Mouse (Mus musculus) testis, adult 2 months (tissue): Measurements from ENCODE around the gene Trim7. TPM values are rescaled to one million over a fixed set of nuclear protein-coding genes. Genes with fewer than 3 reads are reported as not detected.
"Not testable (repeated sequence)": the region's sequence is repeated elsewhere in the genome, so short reads cannot be mapped to it uniquely, and the experiment has no call there.

Experiments used
- H3K27ac ChIP-seq: fragments of 200-500 bp; 2 replicates; pipeline ENCODE4 v1.5.1; 2012; ENCODE audit warnings: low read depth, low read length; ENCODE audit not compliant: control insufficient read depth, insufficient read depth
- H3K27me3 ChIP-seq: fragments of 200-500 bp; 2 replicates; pipeline ENCODE4 v1.6.1; 2012; ENCODE audit warnings: mild to moderate bottlenecking, low read length, moderate library complexity; ENCODE audit not compliant: control insufficient read depth, insufficient read depth
- H3K36me3 ChIP-seq: fragments of 200-500 bp; 2 replicates; pipeline ENCODE4 v1.6.1; 2012; ENCODE audit warnings: mild to moderate bottlenecking, low read length; ENCODE audit not compliant: control insufficient read depth, insufficient read depth
- H3K4me1 ChIP-seq: fragments of 200-500 bp; 2 replicates; pipeline ENCODE4 v1.6.1; 2012; ENCODE audit warnings: low read length; ENCODE audit not compliant: control insufficient read depth, insufficient read depth
- H3K4me3 ChIP-seq: fragments of 200-500 bp; 2 replicates; pipeline ENCODE4 v1.5.1; 2012; ENCODE audit warnings: low read depth, mild to moderate bottlenecking, low read length, moderate library complexity, mixed read lengths; ENCODE audit not compliant: control insufficient read depth
- CTCF ChIP-seq: fragments of 200-500 bp; IDR thresholded peaks from 2 replicates; pipeline ENCODE4 v1.5.1; 2012; ENCODE audit warnings: low read depth, mild to moderate bottlenecking, inconsistent platforms, low read length, moderate library complexity; ENCODE audit not compliant: control insufficient read depth, insufficient read depth, insufficient replicate concordance
- POLR2A ChIP-seq: fragments of 200-500 bp; IDR thresholded peaks from 2 replicates; pipeline ENCODE4 v1.6.1; 2012; ENCODE audit warnings: low read depth, mild to moderate bottlenecking, inconsistent platforms, low read length, moderate library complexity; ENCODE audit not compliant: control insufficient read depth
- polyA plus RNA-seq: library from polyadenylated mRNA; depleted of rRNA; stranded (reverse); fragments of >200 nt; gene quantifications from 2 replicates; pipeline ENCODE4 v1.2.3, GENCODE M21; 2012

Trim7 gene
- polyA plus RNA-seq, 1 experiment, result 18.3 TPM

- Histone ChIP-seq H3K27me3 (no peaks in the 10 kb centered on the region), H3K36me3 (no peaks in the 10 kb centered on the region), H3K4me3 (no peak overlapping the region), H3K4me1 (peaks cover 9% of the 10 kb centered on the region), H3K27ac (no peak overlapping the region)
- TF ChIP-seq CTCF (no peak), POLR2A (no peak)
These were observed 13.1 kb downstream of the Trim7 start for GRCm38 (mm10) chr11:48838879-48839680.

DNA sequence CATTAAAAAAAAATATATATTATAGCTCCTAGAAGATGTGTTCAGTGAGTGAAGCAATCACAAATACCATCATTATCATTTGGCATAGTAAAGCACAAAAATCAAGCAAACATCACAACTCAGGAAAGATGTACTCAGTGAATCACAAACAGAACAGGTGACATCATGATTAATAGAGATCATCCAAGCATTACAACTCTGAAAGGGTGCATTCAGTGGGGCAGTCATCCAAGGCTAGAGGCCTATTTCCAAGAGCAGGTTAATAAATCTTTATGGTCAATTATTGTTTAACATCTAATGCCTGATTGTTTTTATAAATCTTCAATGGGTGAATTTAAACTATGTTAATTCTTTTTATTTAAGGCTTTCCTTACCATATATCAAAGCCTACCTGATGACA lies 14.9 kb downstream of the Trim7 start:
- no peak for TF ChIP-seq POLR2A
- TF ChIP-seq CTCF, result no peak

GRCm38 (mm10) chr11:48841213-48841612 lies 15.3 kb downstream of the Trim7 start:
- Histone ChIP-seq H3K4me1 (peaks cover 8% of the 10 kb centered on the region), H3K36me3 (no peaks in the 10 kb centered on the region), H3K4me3 (no peak overlapping the region), H3K27ac (no peak overlapping the region), H3K27me3 (no peaks in the 10 kb centered on the region)
- TF ChIP-seq CTCF (no peak), POLR2A (no peak)

More for the DNA sequence above, 14.9 kb downstream of the Trim7 start:
- Histone ChIP-seq H3K27me3 (no peaks in the 10 kb centered on the region), H3K36me3 (no peaks in the 10 kb centered on the region), H3K4me3 (no peak overlapping the region), H3K4me1 (peaks cover 8% of the 10 kb centered on the region), H3K27ac (no peak overlapping the region)

DNA sequence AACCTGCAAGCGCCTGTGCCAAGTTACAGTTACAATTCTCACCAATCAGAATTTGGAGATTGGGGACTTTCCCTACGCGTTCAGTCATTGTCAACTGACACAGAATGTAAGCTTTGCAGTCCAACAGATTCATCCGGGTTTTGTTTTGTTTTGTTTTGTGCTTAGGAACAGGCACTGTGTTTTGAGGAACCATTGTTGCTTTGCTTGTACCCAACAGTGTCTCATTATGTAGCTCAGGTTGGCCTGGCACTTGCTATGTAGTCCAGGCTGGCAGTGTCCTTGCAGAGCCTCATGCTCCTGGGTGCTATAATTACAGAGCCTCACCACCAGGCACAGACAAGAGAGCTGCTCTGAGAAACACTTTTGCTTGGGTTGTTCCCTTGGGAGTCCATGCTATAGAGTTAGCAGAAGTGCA lies 16.4 kb downstream of the Trim7 start:
- H3K4me3 ChIP-seq, result no peak overlapping the region
- H3K36me3 ChIP-seq, result no peaks in the 10 kb centered on the region
- TF ChIP-seq CTCF, result no peak
- no peak for TF ChIP-seq POLR2A
- H3K4me1 ChIP-seq, result peaks cover 3% of the 10 kb centered on the region
- H3K27ac ChIP-seq, result no peak overlapping the region
- H3K27me3 ChIP-seq, result no peaks in the 10 kb centered on the region

DNA sequence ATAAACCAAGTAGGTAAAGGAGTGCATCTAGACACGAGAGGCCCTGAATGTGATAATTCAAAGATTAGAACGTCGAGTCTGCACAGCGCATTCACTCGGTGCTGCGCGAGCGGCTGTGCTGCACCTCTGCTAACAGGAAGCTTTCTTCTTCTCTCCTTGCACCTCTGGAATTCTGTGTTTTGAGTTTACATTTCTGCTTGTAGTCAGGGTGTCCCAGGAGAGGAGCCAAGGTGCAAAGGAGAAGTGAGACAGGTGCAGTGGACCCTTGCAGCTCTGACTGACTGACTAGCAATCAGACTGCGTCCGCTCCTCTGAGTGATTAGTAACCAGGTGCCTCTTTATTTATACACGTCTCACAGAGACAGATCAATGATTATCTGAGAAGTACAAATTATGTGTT lies 17.3 kb downstream of the Trim7 start:
- TF ChIP-seq CTCF (no peak), POLR2A (no peak)
- H3K27ac ChIP-seq, result no peak overlapping the region
- no peak overlapping the region for H3K4me3 ChIP-seq
- H3K4me1 ChIP-seq, result no peaks in the 10 kb centered on the region
- no peaks in the 10 kb centered on the region for H3K27me3 ChIP-seq
- no peaks in the 10 kb centered on the region for H3K36me3 ChIP-seq

DNA sequence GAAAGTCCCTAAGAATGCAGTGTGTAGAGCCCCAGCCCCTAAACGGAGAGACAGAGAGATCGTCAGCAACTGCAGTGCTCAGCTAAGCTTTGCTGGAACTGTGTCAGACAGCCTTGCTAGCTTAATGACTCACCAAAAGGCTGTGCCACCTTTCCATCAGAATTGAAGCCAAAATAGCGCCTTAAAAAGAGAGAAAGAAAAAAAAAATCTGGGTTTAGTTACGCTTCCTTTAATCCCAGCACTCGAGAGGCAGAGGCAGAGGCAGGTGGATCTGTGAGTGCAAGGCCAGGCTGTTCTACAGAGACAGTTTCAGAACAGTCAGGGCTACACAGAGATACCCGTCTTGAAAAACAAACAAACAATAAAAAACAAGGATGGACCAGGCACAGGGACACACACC lies 18.4 kb downstream of the Trim7 start:
- TF ChIP-seq POLR2A (no peak), CTCF (no peak)
- no peaks in the 10 kb centered on the region for H3K27me3 ChIP-seq
- no peak overlapping the region for H3K27ac ChIP-seq
- no peak overlapping the region for H3K4me3 ChIP-seq
- H3K36me3 ChIP-seq, result no peaks in the 10 kb centered on the region
- H3K4me1 ChIP-seq, result no peaks in the 10 kb centered on the region

GRCm38 (mm10) chr11:48845244-48845815 lies 19.4 kb downstream of the Trim7 start:
- TF ChIP-seq CTCF (no peak), POLR2A (no peak)
- no peak overlapping the region for H3K4me3 ChIP-seq
- peaks cover 2% of the 10 kb centered on the region; the same call in 1 of the 2 replicates for H3K4me1 ChIP-seq
- no peaks in the 10 kb centered on the region for H3K36me3 ChIP-seq
- no peaks in the 10 kb centered on the region for H3K27me3 ChIP-seq
- no peak overlapping the region for H3K27ac ChIP-seq

DNA sequence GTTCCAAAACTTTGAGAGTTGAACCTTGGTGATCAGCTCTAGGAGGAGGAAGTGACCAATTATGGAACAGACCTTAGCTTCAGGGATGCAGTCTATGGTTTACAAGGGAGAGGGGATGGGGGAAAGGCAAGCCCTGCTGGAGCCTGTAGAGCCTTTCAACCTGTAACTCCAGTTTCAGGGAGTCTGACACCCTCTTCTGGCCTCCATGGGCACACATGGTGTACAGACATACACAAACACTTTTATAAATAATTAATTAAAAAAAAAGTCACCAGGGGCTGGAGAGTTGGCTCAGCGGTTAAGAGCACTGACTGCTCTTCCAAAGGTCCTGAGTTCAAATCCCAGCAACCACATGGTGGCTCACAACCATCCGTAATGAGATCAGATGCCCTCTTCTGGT lies 20.4 kb downstream of the Trim7 start:
- H3K27me3 ChIP-seq, H3K4me3 ChIP-seq: not testable (repeated sequence)

More for the DNA sequence above, 20.4 kb downstream of the Trim7 start:
- not testable (repeated sequence) for H3K27ac ChIP-seq, H3K36me3 ChIP-seq, H3K4me1 ChIP-seq
